Mouse (Mus musculus): Measurements from ENCODE around the gene Olfr593. TPM values are rescaled to one million over a fixed set of nuclear protein-coding genes. Genes with fewer than 3 reads are reported as not detected.
"Not testable (repeated sequence)": the region's sequence is repeated elsewhere in the genome, so short reads cannot be mapped to it uniquely, and the experiment has no call there.

The Olfr593 gene
- not detected in 2 replicates for total RNA-seq (2014; rRNA removed)
- polyA plus RNA-seq (2015; fragmentation: Nextera tagmentation; extraction: Ambion mirVana): not detected in 2 replicates

GRCm38 (mm10) chr7:103211562-103211961 lies at the start of gene Olfr593:
Gene Olfr593 (plus strand): TSS chr7:103211862.
- Histone ChIP-seq H3K4me3 (ENCODE audit: low read length) (no peak within 1 kb of the TSS), H3K9ac (replicated peaks; ENCODE audit: low read length) (no peak within 1 kb of the TSS), H3K27me3 (ENCODE audit: insufficient read depth, low read length) (no peaks in the 10 kb centered on the region), H3K4me1 (ENCODE audit: insufficient read depth, low read length) (no peaks in the 10 kb centered on the region), H3K36me3 (ENCODE audit: insufficient read depth, low read length) (no peaks in the 10 kb centered on the region), H3K9me3 (ENCODE audit: low read length) (no peaks in the 10 kb centered on the region), H3K4me2 (ENCODE audit: low read depth, low read length) (no peak within 1 kb of the TSS), H3K27ac (no peak within 1 kb of the TSS)
- WGBS: 74% methylated on average over 1 of the region's 1 CpGs
- ATAC-seq: no peak
- DNase-seq (ENCODE audit: low spot score): no peak
- TF ChIP-seq CTCF (IDR thresholded peaks at IDR 0.05; ENCODE audit: low read depth): no peak

- no peak for ATAC-seq
- WGBS: 79% methylated on average over 5 of the region's 5 CpGs
- DNase-seq (ENCODE audit: low spot score): no peak
- H3K4me2 ChIP-seq (ENCODE audit: low read depth, low read length): no peak overlapping the region
- H3K4me3 ChIP-seq (ENCODE audit: low read length): no peak overlapping the region
- no peaks in the 10 kb centered on the region for H3K4me1 ChIP-seq (ENCODE audit: insufficient read depth, low read length)
- TF ChIP-seq CTCF (IDR thresholded peaks at IDR 0.05; ENCODE audit: low read depth): no peak
- no peaks in the 10 kb centered on the region for H3K27me3 ChIP-seq (ENCODE audit: insufficient read depth, low read length)
- H3K9me3 ChIP-seq (ENCODE audit: low read length): no peaks in the 10 kb centered on the region
- H3K9ac ChIP-seq (replicated peaks; ENCODE audit: low read length): no peak overlapping the region
- no peak overlapping the region for H3K27ac ChIP-seq
- H3K36me3 ChIP-seq (ENCODE audit: insufficient read depth, low read length): no peaks in the 10 kb centered on the region
Measured at GRCm38 (mm10) chr7:103169697-103170096, 42.0 kb upstream of the Olfr593 start.

DNA sequence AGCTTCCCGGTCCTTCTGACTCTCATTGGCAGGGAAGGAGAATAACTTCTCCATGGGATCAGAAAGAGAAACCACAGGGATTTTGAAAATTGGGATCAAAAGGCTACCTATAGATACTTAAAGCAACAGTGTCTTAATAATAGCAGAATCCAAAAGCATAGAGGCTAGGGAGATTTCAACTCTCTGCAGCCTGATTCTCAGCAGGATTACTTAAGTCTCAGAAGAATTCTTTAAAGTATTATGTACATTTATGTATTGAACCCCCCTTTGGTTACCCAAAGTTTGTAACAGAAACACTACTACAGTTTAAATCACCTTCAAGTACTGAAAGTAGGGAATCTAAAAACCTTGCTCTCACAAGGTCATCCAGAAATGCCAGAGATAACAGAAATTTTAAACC lies 33.4 kb upstream of the Olfr593 start, which contains the start of gene Olfr591:
TSS of gene Olfr591 (minus strand) at position 101 of the 400 bp plus-strand sequence.
- no peak within 1 kb of the TSS for H3K9ac ChIP-seq (replicated peaks; ENCODE audit: low read length)
- no peaks in the 10 kb centered on the region for H3K4me1 ChIP-seq (ENCODE audit: insufficient read depth, low read length)
- H3K9me3 ChIP-seq (ENCODE audit: low read length): peaks cover 7% of the 10 kb centered on the region; the same call in 1 of the 2 replicates
- no peak within 1 kb of the TSS for H3K4me3 ChIP-seq (ENCODE audit: low read length)
- no peaks in the 10 kb centered on the region for H3K27me3 ChIP-seq (ENCODE audit: insufficient read depth, low read length)
- ATAC-seq (no peak), DNase-seq (ENCODE audit: low spot score) (no peak)
- WGBS: 84% methylated on average over 1 of the region's 1 CpGs
- H3K4me2 ChIP-seq (ENCODE audit: low read depth, low read length): no peak within 1 kb of the TSS
- TF ChIP-seq CTCF (IDR thresholded peaks at IDR 0.05; ENCODE audit: low read depth): no peak
- no peak within 1 kb of the TSS for H3K27ac ChIP-seq
- H3K36me3 ChIP-seq (ENCODE audit: insufficient read depth, low read length): no peaks in the 10 kb centered on the region

DNA sequence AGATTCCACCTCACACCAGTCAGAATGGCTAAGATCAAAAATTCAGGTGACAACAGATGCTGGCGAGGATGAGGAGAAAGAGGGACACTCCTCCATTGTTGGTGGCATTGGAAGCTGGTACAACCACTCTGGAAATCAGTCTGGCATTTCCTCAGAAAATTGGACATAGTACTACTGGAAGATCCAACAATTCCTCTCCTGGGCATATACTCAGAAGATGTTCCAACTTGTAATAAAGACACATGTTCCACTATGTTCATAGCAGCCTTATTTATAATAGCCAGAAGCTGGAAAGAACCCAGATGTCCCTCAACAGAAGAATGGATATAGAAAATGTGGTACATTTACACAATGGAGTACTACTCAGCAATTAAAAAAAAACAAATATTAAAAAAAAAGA lies 27.2 kb upstream of the Olfr593 start, which contains the start of gene Olfr592:
TSS of gene Olfr592 (plus strand) at position 301 of the 400 bp plus-strand sequence.
- not testable (repeated sequence) for H3K27me3 ChIP-seq (ENCODE audit: insufficient read depth, low read length); H3K4me3 ChIP-seq (ENCODE audit: low read length); H3K9me3 ChIP-seq (ENCODE audit: low read length); DNase-seq (ENCODE audit: low spot score); H3K36me3 ChIP-seq (ENCODE audit: insufficient read depth, low read length); H3K4me1 ChIP-seq (ENCODE audit: insufficient read depth, low read length); H3K27ac ChIP-seq; ATAC-seq; H3K9ac ChIP-seq (replicated peaks; ENCODE audit: low read length); H3K4me2 ChIP-seq (ENCODE audit: low read depth, low read length)
- WGBS: 72% methylated on average over 1 of the region's 1 CpGs

DNA sequence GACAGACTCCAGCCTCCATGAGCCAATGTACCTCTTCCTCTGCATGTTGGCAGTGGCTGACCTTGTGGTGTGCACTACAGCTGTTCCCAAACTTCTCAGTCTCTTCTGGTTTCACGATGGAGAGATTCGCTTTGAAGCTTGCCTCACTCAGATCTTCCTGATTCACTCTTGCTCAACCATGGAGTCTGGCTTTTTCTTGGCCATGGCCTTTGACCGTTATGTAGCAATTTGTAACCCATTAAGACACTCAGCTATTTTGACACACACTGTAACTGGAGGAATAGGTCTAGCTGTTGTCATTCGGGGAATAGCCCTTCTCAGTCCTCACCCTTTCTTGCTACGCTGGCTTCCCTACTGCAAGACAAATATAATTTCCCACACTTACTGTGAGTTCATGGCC lies 388 bp downstream of the Olfr593 start:
- not testable (repeated sequence) for DNase-seq (ENCODE audit: low spot score); H3K4me2 ChIP-seq (ENCODE audit: low read depth, low read length); H3K27ac ChIP-seq; H3K4me3 ChIP-seq (ENCODE audit: low read length); H3K27me3 ChIP-seq (ENCODE audit: insufficient read depth, low read length); ATAC-seq; H3K9ac ChIP-seq (replicated peaks; ENCODE audit: low read length); H3K4me1 ChIP-seq (ENCODE audit: insufficient read depth, low read length); H3K9me3 ChIP-seq (ENCODE audit: low read length); H3K36me3 ChIP-seq (ENCODE audit: insufficient read depth, low read length)
- 92% methylated on average over 5 of the region's 5 CpGs for WGBS

DNA sequence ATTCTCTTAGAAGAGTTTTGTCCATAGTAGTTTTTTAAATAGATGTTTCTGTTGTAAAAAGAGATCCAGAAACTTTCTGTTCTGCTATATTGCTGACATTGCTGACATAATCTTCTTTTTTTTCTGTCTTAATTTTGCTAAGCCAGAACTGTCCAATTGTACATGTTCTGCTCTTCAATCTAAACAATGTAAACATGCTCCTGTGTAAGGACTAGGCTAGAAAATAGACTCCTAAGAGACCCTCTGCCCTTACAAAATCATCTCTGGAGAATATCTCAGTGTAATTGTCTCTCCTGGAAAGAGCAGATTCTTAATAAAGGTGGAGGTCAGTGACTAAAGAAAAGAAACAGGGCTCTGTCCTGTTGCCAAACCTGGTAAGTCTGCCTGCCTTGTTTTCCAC lies 5.0 kb downstream of the Olfr593 start, which contains the start of gene Olfr594:
TSS of gene Olfr594 (plus strand) at position 301 of the 400 bp plus-strand sequence.
- no peaks in the 10 kb centered on the region for H3K36me3 ChIP-seq (ENCODE audit: insufficient read depth, low read length)
- no peak within 1 kb of the TSS for H3K4me2 ChIP-seq (ENCODE audit: low read depth, low read length)
- no peaks in the 10 kb centered on the region for H3K27me3 ChIP-seq (ENCODE audit: insufficient read depth, low read length)
- H3K9me3 ChIP-seq (ENCODE audit: low read length): no peaks in the 10 kb centered on the region
- no peak within 1 kb of the TSS for H3K4me3 ChIP-seq (ENCODE audit: low read length)
- ATAC-seq (no peak), DNase-seq (ENCODE audit: low spot score) (no peak)
- H3K9ac ChIP-seq (replicated peaks; ENCODE audit: low read length): no peak within 1 kb of the TSS
- H3K4me1 ChIP-seq (ENCODE audit: insufficient read depth, low read length): no peaks in the 10 kb centered on the region
- no peak for TF ChIP-seq CTCF (IDR thresholded peaks at IDR 0.05; ENCODE audit: low read depth)
- no peak within 1 kb of the TSS for H3K27ac ChIP-seq

- not testable (repeated sequence) for H3K9ac ChIP-seq (replicated peaks; ENCODE audit: low read length); H3K4me1 ChIP-seq (ENCODE audit: insufficient read depth, low read length); H3K9me3 ChIP-seq (ENCODE audit: low read length); H3K36me3 ChIP-seq (ENCODE audit: insufficient read depth, low read length); DNase-seq (ENCODE audit: low spot score); ATAC-seq; H3K4me2 ChIP-seq (ENCODE audit: low read depth, low read length); H3K4me3 ChIP-seq (ENCODE audit: low read length); H3K27ac ChIP-seq; H3K27me3 ChIP-seq (ENCODE audit: insufficient read depth, low read length)
Measured at GRCm38 (mm10) chr7:103252405-103252804, 40.7 kb downstream of the Olfr593 start, which contains the start of gene Usp17ld. Gene Usp17ld (minus strand): TSS chr7:103252505.

Small RNA genes within 50 kb of the gene (microRNA-seq; reads per million reads assigned to microRNA genes)
- 0 reads per million in 2 experiments for gene Gm25171

Other genes with a start within 250 kb of the Olfr593 start
- gene Olfr576, start 249.2 kb upstream of the Olfr593 start, total RNA-seq (2014; rRNA removed): not detected in 2 replicates
- not detected in 2 replicates for gene Olfr576, start 249.2 kb upstream of the Olfr593 start, polyA plus RNA-seq (2015; fragmentation: Nextera tagmentation; extraction: Ambion mirVana)
- not detected in 2 replicates for gene Olfr577, start 235.9 kb upstream of the Olfr593 start, total RNA-seq (2014; rRNA removed)
- gene Olfr577, start 235.9 kb upstream of the Olfr593 start, polyA plus RNA-seq (2015; fragmentation: Nextera tagmentation; extraction: Ambion mirVana): not detected in 2 replicates
- not detected in 2 replicates for gene Olfr578, start 222.5 kb upstream of the Olfr593 start, total RNA-seq (2014; rRNA removed)
- gene Olfr578, start 222.5 kb upstream of the Olfr593 start, polyA plus RNA-seq (2015; fragmentation: Nextera tagmentation; extraction: Ambion mirVana): not detected in 2 replicates
- gene Olfr582, start 173.8 kb upstream of the Olfr593 start, total RNA-seq (2014; rRNA removed): not detected in 2 replicates
- gene Olfr582, start 173.8 kb upstream of the Olfr593 start, polyA plus RNA-seq (2015; fragmentation: Nextera tagmentation; extraction: Ambion mirVana): not detected in 2 replicates
- gene Olfr583, start 160.6 kb upstream of the Olfr593 start, total RNA-seq (2014; rRNA removed): not detected in 2 replicates
- gene Olfr583, start 160.6 kb upstream of the Olfr593 start, polyA plus RNA-seq (2015; fragmentation: Nextera tagmentation; extraction: Ambion mirVana): not detected in 2 replicates
- not detected in 2 replicates for gene Olfr584, start 130.0 kb upstream of the Olfr593 start, total RNA-seq (2014; rRNA removed)
- not detected in 2 replicates for gene Olfr584, start 130.0 kb upstream of the Olfr593 start, polyA plus RNA-seq (2015; fragmentation: Nextera tagmentation; extraction: Ambion mirVana)
- gene Olfr585, start 114.1 kb upstream of the Olfr593 start, total RNA-seq (2014; rRNA removed): not detected in 2 replicates
- not detected in 2 replicates for gene Olfr585, start 114.1 kb upstream of the Olfr593 start, polyA plus RNA-seq (2015; fragmentation: Nextera tagmentation; extraction: Ambion mirVana)
- gene Olfr586, start 86.2 kb upstream of the Olfr593 start, total RNA-seq (2014; rRNA removed): not detected in 2 replicates
- not detected in 2 replicates for gene Olfr586, start 86.2 kb upstream of the Olfr593 start, polyA plus RNA-seq (2015; fragmentation: Nextera tagmentation; extraction: Ambion mirVana)
- not detected in 2 replicates for gene Olfr588-ps1, start 71.0 kb upstream of the Olfr593 start, total RNA-seq (2014; rRNA removed)
- not detected in 2 replicates for gene Olfr588-ps1, start 71.0 kb upstream of the Olfr593 start, polyA plus RNA-seq (2015; fragmentation: Nextera tagmentation; extraction: Ambion mirVana)
- not detected in 2 replicates for gene Olfr589, start 55.5 kb upstream of the Olfr593 start, total RNA-seq (2014; rRNA removed)
- gene Olfr589, start 55.5 kb upstream of the Olfr593 start, polyA plus RNA-seq (2015; fragmentation: Nextera tagmentation; extraction: Ambion mirVana): not detected in 2 replicates
- not detected in 2 replicates for gene Olfr591, start 33.5 kb upstream of the Olfr593 start, total RNA-seq (2014; rRNA removed)
- gene Olfr591, start 33.5 kb upstream of the Olfr593 start, polyA plus RNA-seq (2015; fragmentation: Nextera tagmentation; extraction: Ambion mirVana): not detected in 2 replicates
- not detected in 2 replicates for gene Olfr592, start 27.1 kb upstream of the Olfr593 start, total RNA-seq (2014; rRNA removed)
- not detected in 2 replicates for gene Olfr592, start 27.1 kb upstream of the Olfr593 start, polyA plus RNA-seq (2015; fragmentation: Nextera tagmentation; extraction: Ambion mirVana)
- not detected in 2 replicates for gene Olfr594, start 5.1 kb downstream of the Olfr593 start, total RNA-seq (2014; rRNA removed)
- gene Olfr594, start 5.1 kb downstream of the Olfr593 start, polyA plus RNA-seq (2015; fragmentation: Nextera tagmentation; extraction: Ambion mirVana): not detected in 2 replicates
- gene Usp17ld, start 40.6 kb downstream of the Olfr593 start, total RNA-seq (2014; rRNA removed): not detected in 2 replicates
- gene Usp17ld, start 40.6 kb downstream of the Olfr593 start, polyA plus RNA-seq (2015; fragmentation: Nextera tagmentation; extraction: Ambion mirVana): not detected in 2 replicates
- gene Olfr596, start 93.8 kb downstream of the Olfr593 start, total RNA-seq (2014; rRNA removed): not detected in 2 replicates
- not detected in 2 replicates for gene Olfr596, start 93.8 kb downstream of the Olfr593 start, polyA plus RNA-seq (2015; fragmentation: Nextera tagmentation; extraction: Ambion mirVana)
- gene Olfr597, start 104.5 kb downstream of the Olfr593 start, total RNA-seq (2014; rRNA removed): not detected in 2 replicates
- gene Olfr597, start 104.5 kb downstream of the Olfr593 start, polyA plus RNA-seq (2015; fragmentation: Nextera tagmentation; extraction: Ambion mirVana): not detected in 2 replicates
- gene Olfr598, start 111.7 kb downstream of the Olfr593 start, total RNA-seq (2014; rRNA removed): not detected in 2 replicates
- gene Olfr598, start 111.7 kb downstream of the Olfr593 start, polyA plus RNA-seq (2015; fragmentation: Nextera tagmentation; extraction: Ambion mirVana): not detected in 2 replicates
- gene Olfr599, start 124.1 kb downstream of the Olfr593 start, total RNA-seq (2014; rRNA removed): not detected in 2 replicates
- not detected in 2 replicates for gene Olfr599, start 124.1 kb downstream of the Olfr593 start, polyA plus RNA-seq (2015; fragmentation: Nextera tagmentation; extraction: Ambion mirVana)
- gene Olfr600, start 137.8 kb downstream of the Olfr593 start, total RNA-seq (2014; rRNA removed): not detected in 2 replicates
- gene Olfr600, start 137.8 kb downstream of the Olfr593 start, polyA plus RNA-seq (2015; fragmentation: Nextera tagmentation; extraction: Ambion mirVana): not detected in 2 replicates
- gene Olfr601, start 150.8 kb downstream of the Olfr593 start, total RNA-seq (2014; rRNA removed): not detected in 2 replicates
- gene Olfr601, start 150.8 kb downstream of the Olfr593 start, polyA plus RNA-seq (2015; fragmentation: Nextera tagmentation; extraction: Ambion mirVana): not detected in 2 replicates
- gene Olfr603, start 174.3 kb downstream of the Olfr593 start, total RNA-seq (2014; rRNA removed): not detected in 2 replicates
- not detected in 2 replicates for gene Olfr603, start 174.3 kb downstream of the Olfr593 start, polyA plus RNA-seq (2015; fragmentation: Nextera tagmentation; extraction: Ambion mirVana)
- gene Usp17lc, start 203.2 kb downstream of the Olfr593 start, total RNA-seq (2014; rRNA removed): not detected in 2 replicates
- gene Usp17lc, start 203.2 kb downstream of the Olfr593 start, polyA plus RNA-seq (2015; fragmentation: Nextera tagmentation; extraction: Ambion mirVana): not detected in 2 replicates
- gene Olfr605, start 233.6 kb downstream of the Olfr593 start, total RNA-seq (2014; rRNA removed): not detected in 2 replicates
- not detected in 2 replicates for gene Olfr605, start 233.6 kb downstream of the Olfr593 start, polyA plus RNA-seq (2015; fragmentation: Nextera tagmentation; extraction: Ambion mirVana)
- gene Olfr606, start 237.2 kb downstream of the Olfr593 start, total RNA-seq (2014; rRNA removed): not detected in 2 replicates
- not detected in 2 replicates for gene Olfr606, start 237.2 kb downstream of the Olfr593 start, polyA plus RNA-seq (2015; fragmentation: Nextera tagmentation; extraction: Ambion mirVana)

Data from hindbrain, postnatal 0 days (tissue).